Mouse (Mus musculus) liver, embryonic 14.5 days (tissue): ENCODE measurements around the gene Cd9.
A peak's percentile ranks its signal among the peaks of the same experiment; 100 is the strongest.

Experiments
- CTCF ChIP-seq: IDR thresholded peaks from 2 replicates; pipeline ENCODE4 v1.5.1; 2016; ENCODE audit warnings: antibody characterized with exemption, low read depth, control low read depth
- EP300 ChIP-seq: IDR thresholded peaks from 2 replicates; pipeline ENCODE4 v1.6.1; 2016; ENCODE audit warnings: antibody characterized with exemption, low read depth

DNA sequence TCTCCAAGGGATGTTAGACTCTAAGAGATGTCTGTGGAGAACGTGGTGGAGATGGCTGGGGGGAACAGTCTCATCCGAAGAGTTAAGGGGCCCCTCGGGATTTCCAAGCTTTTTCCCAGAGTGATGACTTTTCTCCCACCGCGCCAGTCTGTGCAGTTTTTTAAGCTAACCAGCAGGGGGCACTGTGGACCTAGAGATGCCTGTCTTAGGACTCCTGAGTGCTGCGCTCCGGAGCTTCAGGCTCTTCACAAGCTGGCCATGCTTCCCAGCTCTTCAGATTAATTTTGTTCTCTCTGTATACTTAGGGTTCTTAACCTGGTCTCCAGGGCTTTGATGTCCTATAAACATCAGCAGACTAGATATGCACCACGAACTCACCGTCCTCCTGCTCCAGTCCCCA is 75.8 kb downstream of the Cd9 start:
- peak; percentile 88 for TF ChIP-seq CTCF
- TF ChIP-seq EP300 = no peak
